Mouse (Mus musculus): Measurements from ENCODE around the gene Lrch4.
"Not testable (repeated sequence)": the region's sequence is repeated elsewhere in the genome, so short reads cannot be mapped to it uniquely, and the experiment has no call there.

The Lrch4 gene

GRCm38 (mm10) chr5:137613550-137613949 lies 15.4 kb upstream of the Lrch4 start, which contains the start of gene Pcolce:
Gene Pcolce, minus strand, starts transcription at chr5:137613784.
- peak; percentile 47 for DNase-seq

- not testable (repeated sequence) for DNase-seq
Observed at GRCm38 (mm10) chr5:137614921-137615320, 14.0 kb upstream of the Lrch4 start.

DNA sequence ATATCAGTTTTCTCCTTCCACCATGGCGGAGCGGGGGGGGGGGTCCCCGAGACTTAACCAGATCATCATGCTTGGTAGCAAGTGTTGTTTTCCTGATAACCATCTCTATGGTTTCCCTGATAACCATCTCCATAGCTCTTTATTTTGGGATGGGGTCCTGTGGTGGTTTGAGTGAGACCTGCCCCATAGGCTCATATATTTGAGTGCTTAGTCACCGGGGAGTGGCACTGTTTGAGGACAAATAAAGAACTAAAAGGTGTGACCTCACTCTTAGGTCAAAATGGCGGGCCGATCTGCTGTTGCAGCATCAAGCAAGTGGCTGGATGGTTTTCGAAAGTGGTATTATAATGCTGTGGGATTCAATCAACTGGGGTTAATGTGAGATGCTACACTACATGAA lies 13.6 kb upstream of the Lrch4 start:
- DNase-seq = no peak

DNA sequence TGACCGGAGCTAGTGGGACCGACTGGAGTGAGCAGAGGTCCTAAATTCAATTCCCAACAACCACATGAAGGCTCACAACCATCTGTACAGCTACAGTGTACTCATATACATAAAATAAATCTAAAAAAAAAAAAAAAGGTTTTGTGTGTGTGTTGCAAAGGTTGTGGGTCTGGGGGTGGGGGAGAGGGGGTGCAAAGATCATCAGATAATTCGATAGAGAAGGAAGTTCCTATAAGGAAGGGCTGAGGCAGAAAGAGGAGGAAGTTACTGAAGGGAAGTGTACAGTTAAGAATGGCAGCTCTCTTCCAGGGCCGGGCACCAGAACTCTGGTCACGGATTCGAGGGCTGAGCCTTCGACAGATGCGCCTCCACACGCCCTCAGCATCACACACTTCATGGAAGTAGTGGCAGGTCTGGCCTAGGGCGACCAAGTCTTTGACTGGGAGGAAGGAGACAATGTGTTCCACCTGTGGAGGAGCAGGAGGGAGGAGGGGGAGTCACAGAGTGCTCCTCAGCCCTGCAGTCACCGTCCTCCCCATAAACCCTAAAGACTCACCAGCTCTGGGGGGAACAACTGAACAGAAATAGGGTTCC lies 4.9 kb upstream of the Lrch4 start:
- no peak for DNase-seq

- DNase-seq = peak; percentile 52
Observed at GRCm38 (mm10) chr5:137627991-137628390, 930 bp upstream of the Lrch4 start.

DNA sequence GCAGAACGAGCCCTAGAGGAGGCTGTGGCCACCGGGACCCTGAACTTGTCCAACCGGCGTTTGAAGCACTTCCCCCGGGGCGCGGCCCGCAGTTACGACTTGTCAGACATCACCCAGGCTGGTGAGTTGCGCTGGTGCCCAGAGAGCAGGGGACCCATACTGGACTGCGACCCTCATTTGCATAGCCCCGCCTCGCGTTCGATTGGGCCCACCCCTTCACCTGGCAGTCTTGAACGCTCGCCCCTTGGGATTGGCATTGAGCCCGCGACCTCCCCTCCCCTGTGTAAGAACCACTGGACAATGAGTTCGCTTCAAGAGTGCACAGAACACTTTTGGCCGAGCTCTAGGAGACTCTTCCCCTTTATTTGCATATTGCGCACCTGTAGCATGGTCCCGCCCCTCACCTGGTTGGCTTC lies 393 bp downstream of the Lrch4 start:
- DNase-seq = peak; percentile 88

DNA sequence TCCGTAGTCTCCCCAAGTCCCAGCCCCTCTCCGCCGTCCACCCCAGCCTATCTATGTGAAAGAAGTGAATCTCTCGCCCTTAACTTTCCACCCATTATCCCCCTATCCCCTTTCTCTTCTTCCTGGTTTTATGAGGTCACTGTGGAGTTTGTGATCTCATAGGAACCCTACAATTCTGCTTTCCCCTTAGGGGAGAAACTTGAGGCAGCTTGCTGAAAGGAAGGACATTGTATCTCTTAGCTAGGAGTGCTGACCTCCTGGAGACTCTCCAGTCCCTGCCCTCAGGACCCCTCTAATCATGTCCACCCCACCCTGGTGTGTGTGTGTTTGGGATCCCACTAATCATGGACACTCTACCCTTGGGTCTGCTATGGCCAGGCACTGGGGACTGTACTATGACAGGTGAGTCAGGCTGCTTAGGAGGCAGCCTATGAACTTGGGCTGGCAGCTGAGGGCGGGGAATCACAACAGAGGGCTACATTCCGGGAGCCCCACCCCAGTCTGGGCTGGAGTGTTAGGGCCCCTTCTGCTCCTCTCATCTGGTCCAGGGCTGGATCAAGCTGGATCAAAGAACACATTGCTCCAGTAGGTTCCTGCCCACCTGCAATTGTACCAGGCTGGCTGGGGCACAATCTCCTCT lies 1.1 kb downstream of the Lrch4 start:
- peak; percentile 78 for DNase-seq

GRCm38 (mm10) chr5:137630602-137631001 lies 1.7 kb downstream of the Lrch4 start:
- peak; percentile 77 for DNase-seq

GRCm38 (mm10) chr5:137631171-137631570 lies 2.2 kb downstream of the Lrch4 start:
- DNase-seq = peak; percentile 67

GRCm38 (mm10) chr5:137631591-137631990 lies 2.7 kb downstream of the Lrch4 start:
- no peak for DNase-seq

DNA sequence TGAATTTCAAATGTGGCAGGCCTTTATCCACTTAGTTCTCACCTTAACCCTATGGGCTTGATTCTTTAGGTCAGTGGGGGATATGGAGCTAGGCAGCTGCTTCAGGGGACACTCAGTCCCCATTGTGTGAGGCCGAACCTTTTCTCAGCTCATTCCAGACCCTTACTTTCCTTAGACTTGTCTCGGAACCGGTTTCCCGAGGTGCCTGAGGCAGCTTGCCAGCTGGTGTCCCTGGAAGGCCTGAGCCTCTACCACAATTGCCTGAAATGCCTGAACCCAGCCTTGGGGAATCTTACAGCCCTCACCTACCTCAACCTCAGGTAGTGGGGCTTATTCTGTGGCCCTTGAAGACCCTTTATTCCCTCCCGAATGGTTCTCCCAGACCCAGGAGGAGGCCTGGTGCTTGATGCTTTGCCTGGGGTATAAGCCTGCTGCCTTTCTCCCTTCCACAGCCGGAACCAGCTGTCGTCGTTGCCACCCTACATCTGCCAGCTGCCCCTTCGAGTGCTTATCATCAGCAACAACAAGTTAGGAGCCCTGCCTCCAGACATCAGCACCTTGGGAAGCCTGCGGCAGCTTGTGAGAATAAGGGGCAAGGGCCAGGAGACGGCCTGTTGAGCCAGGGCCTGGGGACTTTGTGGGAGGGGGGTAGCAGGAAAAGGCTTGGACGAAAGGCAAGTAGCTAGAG lies 4.6 kb downstream of the Lrch4 start:
- DNase-seq = no peak

GRCm38 (mm10) chr5:137639472-137639871 lies 10.6 kb downstream of the Lrch4 start:
- no peak for DNase-seq

GRCm38 (mm10) chr5:137641054-137641453 lies 12.1 kb downstream of the Lrch4 start, which contains the start of gene Sap25:
Gene Sap25, plus strand, starts transcription at chr5:137641334.
- DNase-seq = peak; percentile 57

- DNase-seq = no peak
Observed at GRCm38 (mm10) chr5:137642886-137643285, 14.0 kb downstream of the Lrch4 start.

DNA sequence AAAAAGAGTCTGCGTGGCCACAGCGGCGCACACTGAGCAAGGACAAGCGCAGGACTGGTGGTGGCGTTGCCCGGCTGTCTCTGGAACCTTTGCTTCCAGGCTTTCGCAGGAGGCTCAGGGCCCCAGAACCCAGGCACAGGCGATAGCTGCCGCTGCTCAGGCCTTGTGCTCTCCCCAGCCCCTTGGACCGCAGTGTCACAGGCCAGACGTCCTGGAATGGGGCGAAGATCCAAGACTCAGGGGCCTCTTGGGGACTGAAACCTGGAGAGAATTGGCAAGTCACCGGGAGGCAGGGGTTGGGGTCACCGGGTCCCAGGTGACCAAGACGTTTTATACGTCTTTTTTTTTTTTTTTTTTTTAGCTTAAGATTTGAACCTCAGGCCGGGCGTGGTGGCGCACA lies 15.6 kb downstream of the Lrch4 start:
- no peak for DNase-seq

GRCm38 (mm10) chr5:137645091-137645651 lies 16.2 kb downstream of the Lrch4 start:
- DNase-seq = peak; percentile 56

DNA sequence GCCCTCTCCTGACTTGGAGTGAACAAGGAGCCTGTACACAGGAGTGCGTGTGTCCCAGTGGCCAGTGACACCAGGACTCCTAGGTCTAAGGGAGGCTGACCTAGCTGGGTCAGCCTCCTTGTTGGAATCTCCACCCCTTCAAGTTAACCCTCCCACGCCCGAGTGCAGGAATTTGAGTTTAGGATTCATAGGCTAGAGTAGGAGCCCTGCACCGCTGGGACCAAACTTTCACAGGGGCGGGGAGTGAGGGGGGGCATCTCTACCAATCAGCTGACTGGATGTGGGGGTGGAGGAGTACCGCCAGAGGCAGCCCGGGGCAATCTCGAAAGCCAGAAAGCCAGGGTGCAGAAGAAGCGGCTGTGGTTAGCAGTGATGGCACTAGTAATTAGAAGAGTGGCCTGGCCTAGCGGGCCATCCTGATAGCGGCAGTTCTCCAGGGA lies 16.8 kb downstream of the Lrch4 start, which contains the start of gene Irs3:
Gene Irs3, minus strand, starts transcription at position 63 of the 440 bp plus-strand sequence.
- DNase-seq = peak; percentile 56

DNA sequence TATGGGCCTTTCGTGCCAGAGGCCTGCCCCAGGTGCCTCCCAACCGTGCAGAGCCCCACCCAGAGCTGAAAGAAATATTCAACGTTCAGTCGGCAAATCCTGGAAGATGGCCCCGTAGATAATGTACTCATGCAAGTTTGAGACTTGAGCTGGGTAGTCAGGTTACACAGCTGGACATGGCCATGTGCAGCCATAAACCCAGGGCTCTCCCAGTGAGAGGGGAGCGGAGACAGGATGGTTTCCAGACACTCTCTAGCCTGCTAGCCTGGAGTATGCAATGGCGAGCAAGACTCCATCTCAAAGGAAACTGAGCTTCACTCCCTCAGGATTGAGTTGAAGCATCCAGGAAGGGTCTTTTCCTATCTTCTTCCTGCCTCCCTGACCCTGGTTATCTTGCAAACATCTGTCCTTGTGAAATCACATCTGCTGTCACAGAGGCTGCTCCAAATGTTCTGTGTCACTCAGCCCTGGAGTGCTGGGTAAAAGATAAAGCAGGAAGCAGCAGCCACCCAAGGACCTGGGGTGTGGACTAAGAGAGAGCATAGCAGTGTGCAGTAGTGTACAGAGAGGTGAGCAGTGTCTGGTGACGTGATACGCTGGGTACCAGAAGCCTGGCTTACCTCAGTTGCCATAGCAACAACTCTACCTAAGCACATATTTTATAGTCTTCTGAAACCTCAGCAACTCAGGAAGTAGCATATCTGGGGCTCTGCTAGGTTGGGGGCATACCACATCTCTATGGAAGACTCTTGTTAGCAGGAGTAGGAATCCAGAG lies 19.1 kb downstream of the Lrch4 start:
- no peak for DNase-seq

GRCm38 (mm10) chr5:137649251-137649650 lies 20.3 kb downstream of the Lrch4 start:
- DNase-seq = no peak

DNA sequence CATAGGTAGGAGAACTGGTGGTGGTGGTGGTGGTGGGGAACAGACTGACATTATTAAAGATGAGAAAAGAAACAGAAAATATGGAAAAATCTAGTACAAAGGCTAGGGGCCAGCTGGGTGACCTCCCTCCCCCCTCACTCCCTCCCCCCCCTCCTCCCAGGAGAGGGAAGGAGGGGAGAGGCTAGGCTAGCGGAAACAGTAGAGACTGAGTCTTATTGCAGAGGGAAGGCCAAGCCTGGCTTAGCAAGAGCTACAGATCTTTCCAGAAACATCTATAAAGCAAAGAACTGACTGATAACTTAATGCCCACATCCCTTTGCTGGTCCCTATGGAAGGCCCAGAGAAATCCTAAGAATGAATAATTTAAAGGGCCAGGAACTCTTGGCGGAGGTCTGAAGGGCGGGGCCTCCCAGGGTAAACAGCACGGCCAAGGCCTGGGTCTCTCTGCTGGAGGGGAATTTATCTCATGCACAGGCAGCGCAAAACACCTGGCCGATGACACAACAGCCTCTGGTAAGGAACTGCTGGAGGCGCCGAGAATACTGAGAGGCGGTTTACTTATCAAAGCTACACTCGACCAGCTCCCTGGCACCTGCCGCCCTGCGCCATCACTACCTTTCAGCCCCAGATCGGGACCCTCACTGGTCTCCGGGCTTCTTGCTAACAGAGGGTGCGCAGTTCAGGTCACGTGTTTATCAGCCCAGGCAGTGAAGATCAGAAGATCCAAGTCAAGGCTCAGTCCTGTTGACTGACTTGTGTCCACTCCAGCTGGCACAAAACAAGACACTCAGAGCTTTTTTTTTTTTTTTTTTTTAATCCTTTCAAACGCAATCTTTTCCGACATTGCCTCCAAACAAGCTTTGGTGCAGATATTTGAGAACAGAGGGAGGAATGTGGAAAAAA lies 21.0 kb downstream of the Lrch4 start:
- DNase-seq = no peak

DNA sequence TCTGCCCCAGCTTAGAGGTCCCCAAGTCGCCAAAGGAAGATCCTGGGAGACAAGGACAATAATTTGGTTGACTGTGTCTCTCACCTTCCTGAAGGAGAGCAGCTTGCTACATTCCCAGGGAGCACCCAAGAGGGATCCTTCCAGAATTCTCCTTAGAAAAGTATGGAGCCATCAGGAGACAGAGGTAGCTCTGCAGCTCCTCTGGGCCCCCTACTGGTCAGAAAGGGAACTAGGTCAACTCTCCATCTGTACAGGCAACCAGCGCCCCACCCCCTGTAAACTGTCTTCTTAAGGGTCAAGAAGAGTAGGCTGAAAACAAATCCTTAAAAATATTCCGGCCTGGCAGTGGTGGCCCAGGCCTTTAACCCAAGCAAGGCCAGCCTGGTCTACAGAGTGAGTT lies 23.6 kb downstream of the Lrch4 start:
- DNase-seq = peak; percentile 88

DNA sequence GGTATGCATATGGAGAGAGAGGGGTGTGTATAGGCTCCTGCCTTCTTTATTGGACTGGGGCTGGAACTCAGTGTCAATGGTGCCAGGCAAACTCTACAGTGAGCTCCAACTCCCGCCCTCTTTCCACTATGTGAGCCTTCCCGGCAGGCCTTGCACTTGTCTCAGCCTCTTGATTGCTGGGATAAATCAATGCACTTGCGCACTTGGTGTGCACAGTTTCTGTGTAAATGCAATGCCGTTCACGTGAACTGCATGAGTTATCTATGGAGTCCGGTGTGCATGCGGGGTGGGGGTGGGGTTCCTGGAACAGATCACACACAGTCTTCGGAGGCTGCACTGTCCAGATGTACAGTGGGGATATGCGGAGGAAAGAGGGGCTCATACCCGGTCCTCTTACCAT lies 24.4 kb downstream of the Lrch4 start:
- DNase-seq = no peak
